Mouse (Mus musculus) heart, postnatal 36 days (tissue): ENCODE measurements at regions not wholly inside any gene's neighbourhood (a gene's known extent, or its start where the extent isn't known, plus 50 kb on each side); places are given as distances from the start of the nearest gene placed in this dataset.
"Not testable (repeated sequence)": the region's sequence is repeated elsewhere in the genome, so short reads cannot be mapped to it uniquely, and the experiment has no call there.

Source experiments
- DNase-seq, 2 experiments: peaks; one replicate each; pipeline ENCODE4 v3.0.0; 2021 to 2022
- intact Hi-C: fragments of 180-260 bp; cut with DNase I; formaldehyde crosslinking; loops from one replicate; pipeline ENCODE4 v1.15.1; 2025

DNA sequence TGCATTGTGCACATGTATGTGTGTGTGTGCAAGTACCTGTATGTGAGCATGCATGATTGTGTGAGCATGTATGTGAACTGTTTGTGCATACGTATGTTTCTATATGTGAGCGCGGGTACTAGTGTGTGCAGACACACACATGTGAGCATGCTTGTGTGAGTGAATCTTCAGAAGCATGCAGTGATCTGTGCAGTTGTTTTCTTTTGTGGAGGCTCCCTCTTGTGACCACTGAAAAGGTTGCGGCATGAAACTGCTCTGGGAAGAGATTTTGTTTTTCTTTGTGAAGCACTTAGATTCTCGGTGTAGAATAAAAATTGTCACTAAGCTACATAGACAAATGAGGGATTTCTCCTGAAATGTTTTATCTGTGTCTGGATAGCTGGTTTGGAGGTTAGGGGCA lies 189.2 kb upstream of the Rapgef5 start:
- intact Hi-C loops, result loop anchor here (5.0 to 10.0 kb wide), 2 partner anchors 195 to 702 kb away; no protein-coding TSS in a partner anchor
- DNase-seq, result not testable (repeated sequence)

DNA sequence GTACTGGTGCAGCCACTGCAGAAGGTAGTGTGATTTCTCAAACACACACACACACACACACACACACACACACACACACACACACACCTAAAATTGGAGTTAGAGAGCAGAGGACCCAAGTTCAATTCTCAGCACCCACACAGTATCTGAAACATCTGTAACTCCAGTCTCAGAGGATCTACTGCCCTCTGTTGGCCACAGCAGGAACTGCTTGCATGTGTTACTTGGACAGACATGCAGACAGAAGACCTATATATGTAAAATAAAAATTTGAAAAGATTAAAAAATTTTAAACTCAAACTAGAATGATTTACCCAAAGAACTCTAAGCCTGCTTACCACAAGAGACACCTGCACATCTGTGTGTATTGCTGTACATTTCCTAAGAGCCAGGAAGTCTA lies 185.9 kb upstream of the Rapgef5 start:
- DNase-seq, result no peak
- intact Hi-C loops, result no loop called here

DNA sequence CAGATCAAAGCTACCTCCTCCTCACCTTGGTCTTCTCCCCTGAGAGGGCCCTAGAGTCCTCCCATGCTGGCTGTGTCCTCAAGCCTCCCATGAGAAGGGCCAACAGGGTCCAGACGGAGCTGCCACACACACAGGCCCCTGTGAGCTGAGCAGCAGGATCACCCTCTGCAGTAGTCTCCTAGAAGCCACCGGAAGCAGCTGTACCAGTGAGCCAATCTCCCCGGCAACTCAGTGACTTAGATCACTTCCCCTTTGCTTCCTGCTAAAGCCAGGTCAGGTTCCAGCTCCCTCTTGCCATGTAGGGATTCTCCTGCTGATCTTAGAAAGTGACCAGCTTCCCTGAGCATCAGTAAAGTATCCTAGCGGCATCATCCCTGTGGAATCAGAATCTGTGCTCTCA lies 179.4 kb upstream of the Rapgef5 start:
- intact Hi-C loops, result no loop called here
- no peak for DNase-seq

DNA sequence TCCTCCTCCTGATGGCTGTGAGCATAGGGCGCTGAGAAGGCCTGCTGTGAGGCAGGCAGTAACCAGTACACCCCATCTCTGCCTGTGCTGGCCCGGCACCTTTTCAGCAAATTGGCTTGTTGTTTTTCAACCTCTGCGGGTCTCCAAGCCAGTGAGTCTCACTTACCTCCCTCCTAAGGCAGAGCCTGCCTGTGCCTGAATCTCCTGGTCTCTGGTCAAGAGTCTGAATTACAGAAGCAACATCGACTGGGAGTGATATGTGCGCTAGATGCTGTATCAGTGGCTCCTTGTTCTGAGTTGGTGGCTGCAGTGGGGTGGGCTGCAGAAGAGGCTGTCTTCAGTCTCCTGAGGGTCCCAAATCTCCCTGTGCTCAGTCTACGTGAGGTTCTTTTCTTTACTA lies 174.0 kb upstream of the Rapgef5 start:
- no peak for DNase-seq
- intact Hi-C loops, result no loop called here

DNA sequence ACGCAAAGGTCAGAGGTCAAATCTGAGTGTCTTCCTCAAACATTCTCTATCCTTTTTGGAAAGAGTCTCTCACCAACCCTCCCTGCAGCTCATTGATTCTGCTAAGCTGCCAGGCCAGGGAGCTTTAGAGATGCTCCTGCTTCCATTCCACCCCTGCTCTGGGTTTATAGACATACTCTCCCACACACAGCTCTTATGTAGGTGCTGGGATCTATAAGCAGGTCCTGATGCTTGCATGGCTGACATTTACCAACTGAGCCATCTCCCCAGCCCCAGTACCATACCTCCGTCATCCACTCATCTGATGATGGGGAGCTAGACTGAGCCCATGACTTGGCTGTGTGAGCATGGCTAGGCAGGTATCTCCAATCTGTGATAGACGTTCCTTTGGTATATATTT lies 173.2 kb upstream of the Rapgef5 start:
- no peak for DNase-seq
- intact Hi-C loops, result no loop called here

DNA sequence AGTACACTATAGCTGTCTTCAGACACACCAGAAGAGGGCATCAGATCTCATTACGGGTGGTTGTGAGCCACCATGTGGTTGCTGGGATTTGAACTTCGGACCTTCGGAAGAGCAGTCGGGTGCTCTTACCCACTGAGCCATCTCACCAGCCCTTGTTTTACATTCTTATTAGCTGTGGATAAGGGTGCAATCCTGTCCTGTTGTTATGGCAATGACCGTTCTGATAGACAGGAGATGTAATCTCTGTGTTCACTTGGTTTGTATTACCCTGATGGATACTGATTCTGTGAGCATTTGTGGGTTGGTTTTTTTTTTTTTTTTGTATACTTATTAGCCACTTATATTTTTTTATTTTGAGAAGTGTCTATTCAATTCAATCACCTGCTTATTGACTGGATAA lies 172.7 kb upstream of the Rapgef5 start:
- intact Hi-C loops, DNase-seq: not testable (repeated sequence)

DNA sequence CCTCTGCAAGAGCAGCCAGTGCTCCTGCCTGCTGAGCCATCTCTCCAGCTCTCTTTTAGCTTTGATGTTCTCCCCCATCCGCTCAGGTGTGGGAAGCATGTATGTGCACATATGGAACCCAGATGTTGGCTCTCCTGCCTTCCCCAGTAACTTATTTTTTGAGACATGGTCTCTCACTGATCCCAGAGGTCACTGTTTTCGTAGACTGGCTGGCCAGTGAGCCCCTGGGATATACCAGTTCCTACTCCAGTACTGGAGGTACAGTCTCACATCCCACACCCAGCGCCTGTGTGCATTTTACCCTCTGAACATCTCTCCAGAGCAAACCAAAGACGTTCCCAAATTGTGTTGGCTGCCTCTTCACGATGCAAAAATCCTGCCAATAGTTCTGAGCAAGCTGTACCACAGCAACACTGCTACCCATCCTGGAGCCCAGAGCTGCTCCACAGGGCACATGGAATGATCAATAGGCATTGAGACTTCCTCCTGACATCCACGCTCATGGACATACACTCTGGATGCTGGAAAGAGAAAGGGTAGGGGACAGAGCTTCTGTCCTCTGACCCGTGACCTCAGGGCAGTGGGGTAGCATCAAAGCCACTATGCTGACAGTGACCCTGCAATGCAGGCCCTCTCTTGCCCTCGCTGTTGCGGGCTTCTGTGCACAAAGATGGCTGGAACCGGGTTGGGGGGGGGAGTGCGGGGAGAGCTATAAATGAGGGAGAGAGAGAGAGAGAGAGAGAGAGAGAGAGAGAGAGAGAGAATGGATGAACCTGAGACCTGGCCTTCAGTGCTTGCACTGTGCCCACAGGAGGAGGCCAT lies 171.8 kb upstream of the Rapgef5 start:
- intact Hi-C loops, result no loop called here
- no peak for DNase-seq

DNA sequence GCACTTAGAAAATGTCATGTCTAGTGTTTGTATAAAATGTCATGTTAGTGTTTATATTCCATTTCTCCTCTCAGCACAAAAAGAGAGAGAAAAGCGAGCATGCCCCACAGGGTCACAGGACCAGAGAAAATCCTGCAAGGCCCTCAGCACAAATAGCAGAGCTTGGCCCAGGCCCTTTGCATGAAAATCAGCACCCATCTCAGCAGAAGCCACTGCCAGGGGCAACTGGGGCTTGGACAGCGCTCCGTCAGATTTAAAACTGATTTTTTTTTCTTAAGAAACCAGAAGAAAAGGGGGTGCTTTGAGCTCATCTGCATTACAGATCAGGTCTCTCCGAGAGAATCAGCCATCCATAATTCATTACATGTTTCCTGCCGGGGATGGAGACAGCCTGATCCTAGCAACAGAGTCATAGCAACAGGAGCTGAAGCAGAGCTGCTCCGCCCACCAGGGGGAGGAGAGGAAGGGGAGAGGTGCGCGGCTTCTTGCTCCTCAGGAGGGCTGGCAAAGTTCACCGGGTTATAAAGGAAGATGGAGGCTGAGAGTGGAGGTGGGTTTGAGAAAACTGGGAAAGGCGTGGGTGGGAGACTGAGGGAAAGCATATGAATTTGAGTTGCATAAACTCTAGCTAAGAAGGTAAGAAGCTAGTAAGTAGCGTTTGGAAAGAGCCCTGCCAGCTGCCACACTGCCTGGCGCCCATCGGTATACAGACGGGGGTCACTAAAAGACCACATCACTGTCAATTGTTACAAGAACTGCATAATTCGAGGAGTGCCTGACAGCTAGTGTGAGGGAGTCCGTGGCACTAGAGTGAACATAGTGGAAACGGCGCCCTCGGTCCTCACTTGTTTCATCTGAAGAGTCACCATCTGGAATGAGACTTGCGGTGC lies 170.9 kb upstream of the Rapgef5 start:
- intact Hi-C loops, result no loop called here
- DNase-seq, result no peak

DNA sequence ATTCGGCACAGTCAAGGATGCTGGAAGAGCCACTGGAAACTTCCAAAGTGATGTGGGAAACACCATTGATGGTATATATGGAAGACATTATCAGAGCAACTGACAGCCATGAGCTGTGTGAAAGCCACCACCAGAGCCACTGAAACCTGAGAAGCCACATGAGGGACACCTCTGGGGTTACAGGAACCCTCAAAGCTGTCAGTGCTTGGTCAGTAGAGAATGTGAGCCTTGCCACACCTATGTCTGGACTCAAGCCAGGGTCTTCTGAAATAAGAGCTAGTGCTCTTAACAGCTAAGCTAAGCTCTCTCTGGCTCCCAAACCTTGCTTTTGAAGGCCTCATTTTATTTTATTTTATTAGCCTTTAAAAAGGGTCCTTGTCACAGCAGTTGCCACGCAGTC lies 170.2 kb upstream of the Rapgef5 start:
- intact Hi-C loops, result no loop called here
- no peak for DNase-seq

DNA sequence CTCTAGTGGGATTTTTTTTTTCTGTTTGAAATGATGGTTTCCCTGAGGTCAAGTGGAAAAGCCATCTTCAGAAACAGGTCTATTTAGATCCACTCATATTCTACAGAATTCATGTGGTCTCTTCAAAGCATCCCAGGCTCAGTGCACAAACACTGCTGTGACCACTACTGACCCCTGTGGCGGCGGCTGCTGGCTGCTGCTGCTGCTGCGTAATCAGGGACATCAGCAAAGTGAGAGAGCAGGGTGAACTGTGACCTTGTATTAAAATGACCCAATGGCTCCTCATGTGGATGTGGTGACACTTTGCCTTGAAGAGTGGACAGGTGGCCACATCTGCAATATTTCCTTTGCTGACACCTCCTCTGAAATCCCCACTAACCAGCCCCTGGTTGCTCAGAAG lies 169.1 kb upstream of the Rapgef5 start:
- intact Hi-C loops, result no loop called here
- DNase-seq, result no peak

DNA sequence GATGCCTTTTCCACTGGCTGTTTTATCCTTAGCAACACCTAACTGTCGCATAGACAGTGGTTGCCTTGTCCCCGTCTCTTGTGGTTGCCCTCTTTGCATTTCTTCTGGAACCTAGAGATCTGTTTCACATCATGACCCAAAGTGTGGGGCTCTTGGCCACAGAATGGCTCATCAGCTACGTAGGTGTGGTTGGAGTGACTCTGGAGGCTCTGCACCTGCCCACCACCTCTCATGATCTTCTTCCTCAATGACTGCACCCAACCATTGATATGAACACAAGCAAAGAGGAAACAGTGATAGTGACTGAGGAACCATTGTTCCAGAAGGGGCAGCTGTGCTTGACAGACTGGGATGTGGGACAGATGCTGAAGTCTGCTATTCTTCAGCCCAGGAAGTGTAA lies 167.8 kb upstream of the Rapgef5 start:
- no peak for DNase-seq
- intact Hi-C loops, result no loop called here

DNA sequence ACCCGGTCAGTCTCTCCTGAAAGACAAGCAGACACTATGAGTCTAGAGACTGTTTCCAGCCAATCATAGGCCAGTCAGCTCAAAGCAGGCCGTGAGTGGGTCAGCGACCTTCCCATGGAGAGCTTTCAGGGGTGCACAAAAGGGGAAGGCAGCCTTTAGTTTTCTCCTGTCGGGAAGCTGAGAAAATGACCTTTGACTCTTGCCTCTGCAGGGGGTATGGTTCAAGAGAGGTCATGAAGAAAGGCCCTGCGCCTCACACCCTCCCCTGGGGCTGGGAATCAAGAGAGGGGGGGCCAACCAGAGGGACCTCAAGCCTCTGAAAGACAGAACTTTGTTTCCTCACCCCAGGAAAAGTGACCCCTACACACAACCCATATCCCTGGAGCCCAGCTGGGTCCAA lies 164.4 kb upstream of the Rapgef5 start:
- intact Hi-C loops, result loop anchor here (2.0 to 5.0 kb wide), 2 partner anchors 317 to 705 kb away; no protein-coding TSS in a partner anchor
- DNase-seq, result no peak

DNA sequence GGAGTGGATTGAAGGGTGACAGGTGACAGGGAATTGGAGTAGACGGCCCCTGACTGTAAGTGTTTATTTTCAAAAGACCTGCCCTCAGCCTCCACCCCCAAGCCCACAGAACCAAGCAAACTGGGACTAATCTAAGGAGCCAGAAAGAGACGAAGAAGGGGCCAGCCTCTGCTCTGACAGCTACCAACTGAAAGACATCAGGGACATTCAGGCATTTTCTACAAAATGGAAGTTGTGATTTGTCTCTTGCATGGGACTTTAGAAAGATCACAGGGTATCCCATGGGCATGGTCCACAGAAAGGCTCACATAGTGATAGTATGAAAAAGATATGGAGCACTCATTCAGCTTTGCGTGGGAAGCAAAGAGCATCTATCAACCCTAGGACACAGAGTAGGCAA lies 163.8 kb upstream of the Rapgef5 start:
- intact Hi-C loops, result loop anchor here (2.0 to 5.0 kb wide), 2 partner anchors 318 to 705 kb away; no protein-coding TSS in a partner anchor
- no peak for DNase-seq

DNA sequence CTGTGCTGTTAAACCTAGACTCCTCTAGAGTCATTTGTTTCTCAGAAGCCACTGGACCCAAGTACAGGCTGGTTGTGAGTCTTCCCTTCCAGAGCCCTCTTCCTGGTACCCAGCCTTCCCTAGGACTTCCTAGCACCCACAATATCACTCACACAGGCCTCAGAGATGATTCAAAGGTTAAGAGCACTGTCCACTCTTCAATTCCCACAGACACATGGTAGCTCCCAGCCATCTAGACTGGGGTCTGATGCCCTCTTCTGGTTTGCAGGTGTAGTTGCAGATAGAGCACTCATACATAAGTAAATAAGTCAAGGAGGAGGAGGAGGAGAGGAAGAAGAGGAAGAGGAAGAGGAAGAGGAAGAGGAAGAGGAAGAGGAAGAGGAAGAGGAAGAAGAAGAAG lies 163.3 kb upstream of the Rapgef5 start:
- DNase-seq, result no peak
- intact Hi-C loops, result loop anchor here (2.0 to 5.0 kb wide), 2 partner anchors 318 to 706 kb away; no protein-coding TSS in a partner anchor

DNA sequence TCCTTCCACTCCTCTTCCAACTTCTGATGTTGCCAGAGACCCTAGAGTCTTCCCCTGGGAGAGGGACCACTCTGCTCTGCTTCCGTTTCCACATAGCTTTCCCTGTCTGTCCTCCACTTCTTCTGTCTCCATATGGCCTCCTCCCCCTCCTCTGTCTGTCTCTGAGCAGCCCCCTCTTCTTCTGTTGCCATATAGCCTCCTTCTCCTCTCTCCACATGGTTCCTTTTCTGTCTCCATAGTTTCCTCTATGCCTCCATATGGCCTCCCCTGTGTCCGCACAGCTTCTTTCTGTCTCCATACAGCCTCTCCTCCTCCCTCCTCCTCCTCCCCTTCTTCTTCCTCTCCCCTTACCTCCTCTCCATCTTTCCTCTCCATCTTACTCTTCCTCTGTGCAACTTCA lies 158.5 kb upstream of the Rapgef5 start:
- DNase-seq, result no peak
- intact Hi-C loops, result no loop called here

DNA sequence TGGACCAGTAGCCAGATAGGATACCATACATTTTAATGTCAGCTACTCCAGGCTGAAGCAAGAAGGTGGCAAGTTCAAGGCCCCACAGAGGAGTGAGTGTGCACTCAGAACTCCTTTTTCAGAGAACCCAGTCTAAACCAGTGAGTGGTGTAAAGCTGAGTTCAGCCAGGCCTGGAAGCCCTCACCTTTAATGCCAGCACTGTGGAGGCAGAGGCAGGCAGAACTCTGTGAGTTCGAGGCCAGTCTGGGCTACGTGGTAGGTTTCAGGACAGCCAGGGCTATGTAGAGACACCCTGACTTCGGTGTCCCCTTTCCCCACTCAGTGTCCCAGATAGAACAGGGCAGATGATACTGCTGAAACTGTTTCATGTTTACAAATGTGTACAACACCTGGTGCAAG lies 157.4 kb upstream of the Rapgef5 start:
- intact Hi-C loops, result no loop called here

DNA sequence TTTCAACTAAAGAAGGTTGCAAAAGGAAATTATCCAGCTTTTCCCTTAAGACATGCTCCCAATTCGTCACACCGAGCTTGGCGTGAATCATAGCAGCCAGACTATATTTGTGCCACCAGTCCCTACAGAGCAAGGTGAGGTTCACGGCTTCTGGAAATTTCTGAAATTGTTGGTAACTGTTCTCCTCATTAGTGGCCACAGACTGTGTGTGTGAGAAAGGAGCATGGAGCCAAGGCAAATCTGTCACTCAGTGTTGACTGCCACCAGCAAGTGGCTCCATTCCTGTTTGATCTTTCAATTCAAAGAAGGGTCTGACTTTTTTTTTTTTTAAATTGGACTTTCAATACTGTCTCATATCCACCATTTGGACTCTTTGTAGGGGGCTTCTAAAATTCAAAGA lies 156.1 kb upstream of the Rapgef5 start:
- intact Hi-C loops, result no loop called here
- DNase-seq, result no peak

More for the DNA sequence above, 157.4 kb upstream of the Rapgef5 start:
- DNase-seq, result no peak

DNA sequence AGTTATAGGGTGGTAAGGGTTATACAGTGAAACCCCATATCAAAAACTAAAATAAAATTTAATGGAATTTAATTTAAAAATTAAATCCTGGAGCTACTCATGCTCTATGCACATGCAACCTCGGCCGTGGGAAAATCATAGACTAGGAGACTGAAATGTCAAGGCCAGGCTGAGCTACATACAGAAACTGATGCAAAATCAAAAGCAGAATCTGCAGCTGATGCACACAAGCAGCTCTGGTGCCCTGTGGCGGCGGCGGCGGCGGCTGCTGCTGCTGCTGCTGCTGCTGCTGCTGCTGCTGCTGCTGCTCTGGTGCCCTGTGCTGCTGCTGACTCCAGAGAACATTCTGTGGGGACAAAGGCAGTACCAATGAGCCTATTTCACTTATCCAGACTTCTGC lies 154.5 kb upstream of the Rapgef5 start:
- intact Hi-C loops, result no loop called here
- no peak for DNase-seq

DNA sequence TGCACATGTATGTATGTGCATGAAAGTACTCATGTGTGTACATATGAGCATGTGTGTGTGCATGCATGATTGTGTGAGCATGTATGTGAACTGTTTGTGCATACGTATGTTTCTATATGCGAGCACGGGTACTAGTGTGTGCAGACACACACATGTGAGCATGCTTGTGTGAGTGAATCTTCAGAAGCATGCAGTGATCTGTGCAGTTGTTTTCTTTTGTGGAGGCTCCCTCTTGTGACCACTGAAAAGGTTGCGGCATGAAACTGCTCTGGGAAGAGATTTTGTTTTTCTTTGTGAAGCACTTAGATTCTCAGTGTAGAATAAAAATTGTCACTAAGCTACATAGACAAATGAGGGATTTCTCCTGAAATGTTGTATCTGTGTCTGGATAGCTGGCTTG lies 152.8 kb upstream of the Rapgef5 start:
- intact Hi-C loops, DNase-seq: not testable (repeated sequence)

DNA sequence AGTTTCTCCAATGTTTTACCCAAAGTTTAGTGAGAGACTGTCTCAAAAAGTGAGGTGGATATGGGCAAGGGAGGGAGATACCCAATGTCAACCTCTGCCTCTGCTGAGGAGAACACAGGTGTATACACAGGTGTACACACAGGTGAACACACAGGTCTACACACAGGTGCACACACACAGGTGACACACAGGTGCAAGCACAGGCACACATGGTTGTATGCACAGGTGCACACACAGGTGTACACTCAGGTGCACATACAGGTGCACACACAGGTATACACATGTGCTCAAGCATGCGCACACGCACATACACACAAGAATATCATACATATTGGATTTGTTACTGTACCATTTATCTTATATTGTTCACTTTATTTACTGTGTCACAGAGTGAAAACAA lies 151.1 kb upstream of the Rapgef5 start:
- no peak for DNase-seq
- intact Hi-C loops, result no loop called here

DNA sequence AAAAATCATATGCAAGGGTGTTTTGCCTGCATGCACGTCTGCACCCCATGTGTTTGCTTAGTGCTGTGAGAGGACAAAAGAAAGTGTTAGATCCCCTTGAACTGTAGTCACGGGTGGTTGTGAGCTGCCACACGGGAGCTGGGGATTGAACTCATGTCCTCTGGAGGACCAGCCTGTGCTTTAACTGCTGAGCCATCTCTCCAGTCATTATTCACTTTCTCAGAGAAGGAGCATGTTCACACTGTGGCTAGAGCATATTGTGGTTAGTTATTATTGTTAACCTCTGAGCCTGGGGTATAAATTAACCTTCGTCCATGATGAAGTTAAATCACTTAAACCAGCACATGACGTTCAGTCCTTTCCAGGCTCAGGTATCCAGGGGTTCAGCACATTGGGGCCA lies 150.4 kb upstream of the Rapgef5 start:
- DNase-seq, result no peak
- intact Hi-C loops, result no loop called here
